Mouse (Mus musculus): ENCODE results near the gene Myod1.
A peak's percentile ranks its signal among the peaks of the same experiment; 100 is the strongest.

Myod1 gene

DNA sequence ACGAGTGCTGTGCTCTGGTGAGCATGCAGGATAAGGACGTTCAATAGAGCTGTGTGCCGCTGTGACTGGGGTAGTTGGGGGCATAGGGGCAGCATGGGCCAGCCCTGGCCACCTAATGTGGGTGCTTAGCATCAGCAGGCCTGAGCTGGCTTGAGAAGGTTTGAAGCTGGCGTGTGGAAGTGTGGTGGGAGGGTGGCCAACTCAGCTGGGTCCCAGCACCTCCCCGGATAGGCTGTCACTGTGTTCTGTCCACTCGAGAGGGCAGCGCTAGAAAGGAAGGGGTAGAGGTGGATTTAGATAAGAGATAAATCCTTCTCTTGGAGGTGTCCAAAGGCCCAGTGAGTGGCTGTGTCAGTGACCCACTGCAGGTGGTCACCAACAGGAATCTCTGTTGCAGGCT lies 41.2 kb downstream of the Myod1 start:
- no peak for DNase-seq (ENCODE audit: low spot score)

- DNase-seq (ENCODE audit: low spot score) = no peak
Observed at GRCm38 (mm10) chr7:46418102-46418622, 41.9 kb downstream of the Myod1 start.

- DNase-seq (ENCODE audit: low spot score) = no peak
Observed at GRCm38 (mm10) chr7:46421535-46421934, 45.3 kb downstream of the Myod1 start.

GRCm38 (mm10) chr7:46422052-46422763 lies 45.9 kb downstream of the Myod1 start:
- no peak for DNase-seq (ENCODE audit: low spot score)

GRCm38 (mm10) chr7:46422764-46423412 lies 46.6 kb downstream of the Myod1 start:
- DNase-seq (ENCODE audit: low spot score) = peak; percentile 12

- DNase-seq (ENCODE audit: low spot score) = no peak
Observed at GRCm38 (mm10) chr7:46423951-46424350, 47.7 kb downstream of the Myod1 start.

DNA sequence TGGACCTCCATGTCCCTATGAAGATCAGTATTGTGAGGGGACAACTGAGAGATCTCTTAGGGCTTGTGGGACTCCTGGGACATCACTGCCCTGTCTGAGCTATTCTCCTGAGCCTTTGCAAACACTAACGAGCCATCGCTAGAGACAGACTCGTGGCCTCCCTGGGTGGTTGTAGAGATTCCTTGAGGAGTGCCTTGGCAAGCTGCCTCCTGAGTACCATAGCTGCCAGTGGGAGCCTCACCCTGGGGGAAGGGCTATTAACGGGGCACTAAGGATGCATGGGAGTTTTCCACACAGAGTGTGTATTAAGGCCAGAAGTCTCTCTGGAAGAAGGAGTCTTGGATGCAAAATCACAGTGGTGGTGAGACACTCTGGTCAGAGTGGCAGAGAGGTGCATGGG lies 48.7 kb downstream of the Myod1 start:
- no peak for DNase-seq (ENCODE audit: low spot score)

All from c-Kit-positive CD71-positive TER-119-positive erythroid progenitor cells, embryonic 14.5 days (primary cell).